Mouse (Mus musculus) liver, embryonic 13.5 days (tissue): ENCODE measurements around the gene Pkd2l1. TPM values are rescaled to one million over a fixed set of nuclear protein-coding genes. Genes with fewer than 3 reads are reported as not detected.
"Not testable (repeated sequence)": the region's sequence is repeated elsewhere in the genome, so short reads cannot be mapped to it uniquely, and the experiment has no call there.

Experiments
- ATAC-seq: fragments of 200-750 bp; cut with Nextera tagmentation; 2 replicates; pipeline ENCODE4 v1.8.0; 2017; ENCODE audit warnings: low read depth, mild to moderate bottlenecking, moderate number of reproducible peaks, moderate library complexity
- DNase-seq: peaks from one replicate; pipeline ENCODE4 v3.0.0; 2022
- H3K27ac ChIP-seq: fragments of 300-500 bp; sonication (generic); 2 replicates; pipeline ENCODE4 v1.5.1; 2015; ENCODE audit warnings: moderate library complexity, mild to moderate bottlenecking, inconsistent platforms
- H3K27me3 ChIP-seq: fragments of 300-500 bp; sonication (generic); 2 replicates; pipeline ENCODE4 v1.6.1; 2015; ENCODE audit warnings: mild to moderate bottlenecking, inconsistent platforms
- H3K36me3 ChIP-seq: fragments of 300-500 bp; sonication (generic); 2 replicates; pipeline ENCODE4 v1.6.1; 2015; ENCODE audit warnings: mild to moderate bottlenecking, inconsistent platforms
- H3K4me1 ChIP-seq: fragments of 300-500 bp; sonication (generic); replicated peaks from 2 replicates; pipeline ENCODE4 v1.6.1; 2015; ENCODE audit warnings: inconsistent platforms
- H3K4me2 ChIP-seq: fragments of 300-500 bp; sonication (generic); 2 replicates; pipeline ENCODE4 v1.6.1; 2015; ENCODE audit warnings: inconsistent platforms, mild to moderate bottlenecking, moderate library complexity
- H3K4me3 ChIP-seq: fragments of 300-500 bp; sonication (generic); replicated peaks from 2 replicates; pipeline ENCODE4 v1.5.1; 2015; ENCODE audit warnings: mild to moderate bottlenecking, inconsistent platforms
- H3K9ac ChIP-seq: fragments of 300-500 bp; sonication (generic); 2 replicates; pipeline ENCODE4 v1.6.1; 2015; ENCODE audit warnings: mild to moderate bottlenecking, inconsistent platforms
- H3K9me3 ChIP-seq: fragments of 300-500 bp; sonication (generic); replicated peaks from 2 replicates; pipeline ENCODE4 v1.6.1; 2016; ENCODE audit warnings: inconsistent platforms
- WGBS: fragments of 180-500 bp; shearing (Covaris S2); methylation state at CpG from one replicate; pipeline ENCODE4 v1.1.7; 2015; ENCODE audit not compliant: insufficient replicate concordance; 5-methylcytosine and 5-hydroxymethylcytosine counted together
- polyA plus RNA-seq: library from polyadenylated mRNA; unstranded; fragments of >200 nt; fragmentation: Nextera tagmentation; extraction: Ambion mirVana; gene quantifications from 2 replicates; pipeline ENCODE4 v1.2.1, GENCODE M21; 2015

Gene Pkd2l1
- polyA plus RNA-seq, 1 experiment from 2014 or later: not detected

GRCm38 (mm10) chr19:44128560-44128959 lies 63.7 kb downstream of the Pkd2l1 start:
- Histone ChIP-seq H3K4me1 (peaks cover 4% of the 10 kb centered on the region; the same call in 1 of the 2 replicates), H3K27me3 (no peaks in the 10 kb centered on the region), H3K4me2 (no peak overlapping the region), H3K27ac (no peak overlapping the region), H3K4me3 (no peak overlapping the region), H3K9me3 (no peaks in the 10 kb centered on the region), H3K9ac (no peak overlapping the region), H3K36me3 (peaks cover 89% of the 10 kb centered on the region)
- ATAC-seq (no peak), DNase-seq (no peak)
- WGBS: 81% methylated on average over 2 of the region's 2 CpGs

GRCm38 (mm10) chr19:44127729-44128497 lies 64.3 kb downstream of the Pkd2l1 start:
- H3K9ac ChIP-seq: no peak overlapping the region
- H3K9me3 ChIP-seq: no peaks in the 10 kb centered on the region
- H3K27me3 ChIP-seq: no peaks in the 10 kb centered on the region
- no peak overlapping the region for H3K4me2 ChIP-seq
- WGBS: 87% methylated on average over 10 of the region's 10 CpGs
- H3K4me1 ChIP-seq: no peaks in the 10 kb centered on the region
- DNase-seq (no peak), ATAC-seq (no peak)
- peaks cover 91% of the 10 kb centered on the region for H3K36me3 ChIP-seq
- no peak overlapping the region for H3K27ac ChIP-seq
- no peak overlapping the region for H3K4me3 ChIP-seq

GRCm38 (mm10) chr19:44121137-44121536 lies 71.1 kb downstream of the Pkd2l1 start:
- WGBS: 87% methylated on average over 7 of the region's 7 CpGs
- H3K36me3 ChIP-seq: peaks cover 92% of the 10 kb centered on the region
- no peak for ATAC-seq

GRCm38 (mm10) chr19:44120686-44121085 lies 71.6 kb downstream of the Pkd2l1 start:
- H3K36me3 ChIP-seq: peaks cover 94% of the 10 kb centered on the region
- H3K9ac ChIP-seq, DNase-seq, H3K27ac ChIP-seq, H3K4me1 ChIP-seq, ATAC-seq, H3K27me3 ChIP-seq, H3K9me3 ChIP-seq, H3K4me3 ChIP-seq, H3K4me2 ChIP-seq: not testable (repeated sequence)
- 85% methylated on average over 9 of the region's 9 CpGs for WGBS

More at GRCm38 (mm10) chr19:44121137-44121536, 71.1 kb downstream of the Pkd2l1 start:
- Histone ChIP-seq H3K27me3 (no peaks in the 10 kb centered on the region), H3K4me3 (no peak overlapping the region), H3K4me2 (no peak overlapping the region), H3K27ac (no peak overlapping the region), H3K9me3 (no peaks in the 10 kb centered on the region), H3K9ac (no peak overlapping the region), H3K4me1 (0 out of 2 replicates have a peak, but pooled peaks cover 3% of the 10 kb centered on the region)
- no peak for DNase-seq

- H3K36me3 ChIP-seq: peaks cover 92% of the 10 kb centered on the region
- H3K9me3 ChIP-seq: no peaks in the 10 kb centered on the region
- H3K27ac ChIP-seq: no peak overlapping the region
- no peak for ATAC-seq
- H3K27me3 ChIP-seq: no peaks in the 10 kb centered on the region
- no peak overlapping the region for H3K4me3 ChIP-seq
- DNase-seq: no peak
- no peak overlapping the region for H3K4me2 ChIP-seq
- no peak overlapping the region for H3K9ac ChIP-seq
- H3K4me1 ChIP-seq: 0 out of 2 replicates have a peak, but pooled peaks cover 3% of the 10 kb centered on the region
Measured at GRCm38 (mm10) chr19:44117793-44118192, 74.4 kb downstream of the Pkd2l1 start.

- Histone ChIP-seq H3K4me3 (no peak overlapping the region), H3K9ac (no peak overlapping the region), H3K4me1 (peaks cover 11% of the 10 kb centered on the region), H3K4me2 (no peak overlapping the region), H3K27ac (no peak overlapping the region), H3K9me3 (no peaks in the 10 kb centered on the region), H3K36me3 (peaks cover 75% of the 10 kb centered on the region), H3K27me3 (no peaks in the 10 kb centered on the region)
- ATAC-seq: no peak
- WGBS: 56% methylated on average over 7 of the region's 7 CpGs
- DNase-seq: no peak
Measured at GRCm38 (mm10) chr19:44111706-44112105, 80.5 kb downstream of the Pkd2l1 start.

GRCm38 (mm10) chr19:44110356-44110755 lies 81.9 kb downstream of the Pkd2l1 start:
- H3K36me3 ChIP-seq: peaks cover 62% of the 10 kb centered on the region
- H3K4me1 ChIP-seq: peaks cover 25% of the 10 kb centered on the region
- DNase-seq (no peak), ATAC-seq (no peak)
- no peaks in the 10 kb centered on the region for H3K9me3 ChIP-seq
- H3K4me2 ChIP-seq: no peak overlapping the region
- 74% methylated on average over 9 of the region's 9 CpGs for WGBS
- no peak overlapping the region for H3K27ac ChIP-seq
- no peaks in the 10 kb centered on the region for H3K27me3 ChIP-seq
- H3K9ac ChIP-seq: no peak overlapping the region
- no peak overlapping the region for H3K4me3 ChIP-seq

- DNase-seq: no peak
- H3K27ac ChIP-seq: no peak overlapping the region
- H3K4me2 ChIP-seq: no peak overlapping the region
- H3K9me3 ChIP-seq: no peaks in the 10 kb centered on the region
- H3K4me1 ChIP-seq: peaks cover 37% of the 10 kb centered on the region
- ATAC-seq: no peak
- peaks cover 49% of the 10 kb centered on the region for H3K36me3 ChIP-seq
- no peaks in the 10 kb centered on the region for H3K27me3 ChIP-seq
- H3K9ac ChIP-seq: no peak overlapping the region
- H3K4me3 ChIP-seq: no peak overlapping the region
Measured at GRCm38 (mm10) chr19:44108996-44109395, 83.2 kb downstream of the Pkd2l1 start.

- peaks cover 40% of the 10 kb centered on the region for H3K36me3 ChIP-seq
- ATAC-seq: peak; percentile 27; the same call in 1 of the 2 replicates
- H3K4me2 ChIP-seq: peak overlapping the region; percentile 85
- WGBS: 31% methylated on average over 22 of the region's 22 CpGs
- H3K27ac ChIP-seq: 0 out of 2 replicates have a peak overlapping the region, but pooled peaks have one; percentile 53
- H3K9me3 ChIP-seq: no peaks in the 10 kb centered on the region
- peak overlapping the region; percentile 94 for H3K9ac ChIP-seq
- H3K4me3 ChIP-seq: peak overlapping the region; percentile 86
- H3K27me3 ChIP-seq: no peaks in the 10 kb centered on the region
- peaks cover 37% of the 10 kb centered on the region for H3K4me1 ChIP-seq
- DNase-seq: no peak
Measured at GRCm38 (mm10) chr19:44107661-44108521, 84.4 kb downstream of the Pkd2l1 start.

- DNase-seq: peak; percentile 92
Measured at GRCm38 (mm10) chr19:44106831-44107660, 85.2 kb downstream of the Pkd2l1 start, which contains the start of gene Chuk. Chuk (minus strand) TSS chr19:44107480.

GRCm38 (mm10) chr19:44104393-44104792 lies 87.8 kb downstream of the Pkd2l1 start:
- Histone ChIP-seq H3K36me3 (peaks cover 25% of the 10 kb centered on the region), H3K27me3 (no peaks in the 10 kb centered on the region), H3K9ac (no peak overlapping the region), H3K4me3 (no peak overlapping the region), H3K27ac (no peak overlapping the region), H3K4me1 (peaks cover 34% of the 10 kb centered on the region), H3K4me2 (no peak overlapping the region), H3K9me3 (no peaks in the 10 kb centered on the region)
- ATAC-seq (no peak), DNase-seq (no peak)
- WGBS: 75% methylated on average over 1 of the region's 1 CpGs

More at GRCm38 (mm10) chr19:44106831-44107660, 85.2 kb downstream of the Pkd2l1 start, which contains the start of gene Chuk:
- H3K9ac ChIP-seq: peak within 1 kb of the TSS; percentile 94
- H3K4me3 ChIP-seq: peak within 1 kb of the TSS; percentile 86
- peak within 1 kb of the TSS; percentile 76 for H3K27ac ChIP-seq
- H3K4me2 ChIP-seq: peak within 1 kb of the TSS; percentile 85
- H3K36me3 ChIP-seq: peaks cover 37% of the 10 kb centered on the region
- H3K9me3 ChIP-seq: no peaks in the 10 kb centered on the region
- ATAC-seq: peak; percentile 98
- WGBS: under 1% methylated on average over 61 of the region's 67 CpGs
- no peaks in the 10 kb centered on the region for H3K27me3 ChIP-seq
- H3K4me1 ChIP-seq: peaks cover 37% of the 10 kb centered on the region
